Mouse (Mus musculus) lung, adult 2 months (tissue): ENCODE data around the gene Tmprss6.

Experiments used
- CTCF ChIP-seq: fragments of 200-500 bp; IDR thresholded peaks from 2 replicates; pipeline ENCODE4 v1.5.1; 2011; ENCODE audit warnings: mild to moderate bottlenecking, low read length, control low read depth; ENCODE audit not compliant: insufficient read depth
- POLR2A ChIP-seq: fragments of 200-500 bp; IDR thresholded peaks from 2 replicates; pipeline ENCODE4 v1.6.1; 2011; ENCODE audit warnings: low read depth, mild to moderate bottlenecking, control low read depth, low read length, borderline replicate concordance; ENCODE audit errors: extremely low read depth

GRCm38 (mm10) chr15:78425230-78425629 is 43.2 kb downstream of the Tmprss6 start:
- TF ChIP-seq CTCF (no peak), POLR2A (no peak)
